Mouse (Mus musculus) hindbrain, embryonic 13.5 days (tissue): ENCODE results near the gene Hs6st3. TPM values are rescaled to one million over a fixed set of nuclear protein-coding genes. Genes with fewer than 3 reads are reported as not detected.

Experiments used
- ATAC-seq: fragments of 200-750 bp; cut with Nextera tagmentation; 2 replicates; pipeline ENCODE4 v1.8.0; 2017; ENCODE audit warnings: moderate TSS enrichment; ENCODE audit not compliant: low FRiP score
- H3K27ac ChIP-seq: fragments of 300-500 bp; sonication (generic); 2 replicates; pipeline ENCODE4 v1.5.1; 2015; ENCODE audit warnings: inconsistent platforms, mild to moderate bottlenecking, moderate library complexity
- H3K27me3 ChIP-seq: fragments of 300-500 bp; sonication (generic); 2 replicates; pipeline ENCODE4 v1.6.1; 2015; ENCODE audit warnings: mild to moderate bottlenecking, inconsistent platforms
- H3K36me3 ChIP-seq: fragments of 300-500 bp; sonication (generic); 2 replicates; pipeline ENCODE4 v1.6.1; 2015; ENCODE audit warnings: mild to moderate bottlenecking, inconsistent platforms
- H3K4me1 ChIP-seq: fragments of 300-500 bp; sonication (generic); replicated peaks from 2 replicates; pipeline ENCODE4 v1.6.1; 2015; ENCODE audit warnings: inconsistent platforms
- H3K4me2 ChIP-seq: fragments of 300-500 bp; sonication (generic); 2 replicates; pipeline ENCODE4 v1.6.1; 2015; ENCODE audit warnings: inconsistent platforms, mild to moderate bottlenecking, moderate library complexity
- H3K4me3 ChIP-seq: fragments of 300-500 bp; sonication (generic); 2 replicates; pipeline ENCODE4 v1.5.1; 2015; ENCODE audit warnings: mild to moderate bottlenecking, inconsistent platforms
- H3K9ac ChIP-seq: fragments of 300-500 bp; sonication (generic); 2 replicates; pipeline ENCODE4 v1.6.1; 2015; ENCODE audit warnings: mild to moderate bottlenecking, inconsistent platforms
- H3K9me3 ChIP-seq: fragments of 300-500 bp; sonication (generic); 2 replicates; pipeline ENCODE4 v1.6.1; 2016; ENCODE audit warnings: inconsistent platforms
- WGBS: fragments of 180-500 bp; shearing (Covaris S2); methylation state at CpG from one replicate; pipeline ENCODE4 v1.1.7; 2015; 5-methylcytosine and 5-hydroxymethylcytosine counted together
- polyA plus RNA-seq: library from polyadenylated mRNA; unstranded; fragments of >200 nt; fragmentation: Nextera tagmentation; extraction: Ambion mirVana; gene quantifications from 2 replicates; pipeline ENCODE4 v1.2.1, GENCODE M21; 2015

Gene Hs6st3
- polyA plus RNA-seq, 1 experiment from 2014 or later: 1.9 TPM

DNA sequence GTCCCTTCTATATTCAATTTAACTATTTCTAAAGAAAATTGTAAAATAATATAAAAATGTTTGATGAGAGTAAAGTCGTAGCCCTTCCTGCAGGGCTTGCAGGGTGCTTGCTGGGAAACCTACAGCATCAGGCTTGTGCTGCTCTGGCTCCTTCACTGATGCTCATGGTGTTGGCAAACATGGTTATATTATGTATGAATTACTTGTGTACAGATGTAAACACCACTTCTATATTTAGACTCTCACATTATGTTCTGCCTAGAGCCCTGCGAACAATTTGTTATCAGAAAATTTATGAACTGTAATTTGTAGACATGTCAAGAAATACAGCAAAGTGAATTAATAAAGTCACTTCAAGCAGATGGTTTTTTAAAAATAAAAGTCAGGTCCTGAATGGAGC, 474.7 kb downstream of the Hs6st3 start:
- Histone ChIP-seq H3K27me3 (no peaks in the 10 kb centered on the region), H3K4me2 (no peak overlapping the region), H3K36me3 (no peaks in the 10 kb centered on the region), H3K27ac (no peak overlapping the region), H3K4me1 (no peaks in the 10 kb centered on the region; the same call in 1 of the 2 replicates), H3K4me3 (no peak overlapping the region), H3K9me3 (no peaks in the 10 kb centered on the region), H3K9ac (no peak overlapping the region)
- WGBS: 91% methylated on average over 2 of the region's 2 CpGs
- no peak for ATAC-seq

DNA sequence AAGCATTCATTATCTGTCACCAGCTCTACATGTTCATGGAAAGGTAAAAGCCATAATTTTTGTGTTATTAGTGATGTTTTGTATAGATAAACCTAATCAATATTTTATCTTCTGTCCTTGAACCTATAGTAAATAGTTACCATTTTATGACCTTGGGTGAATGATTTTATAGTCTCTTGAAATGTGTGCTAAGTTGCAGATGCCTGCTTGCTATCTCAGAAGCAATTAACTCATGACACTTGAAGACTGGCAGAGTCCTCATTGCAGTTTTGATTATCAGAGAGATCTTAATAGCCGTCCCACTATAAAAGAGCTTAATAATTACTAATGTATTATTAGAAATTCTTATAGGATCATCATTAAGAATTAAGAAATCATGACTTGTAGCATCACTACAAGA, 491.0 kb downstream of the Hs6st3 start:
- no peak for ATAC-seq
- 87% methylated on average over 1 of the region's 1 CpGs for WGBS

DNA sequence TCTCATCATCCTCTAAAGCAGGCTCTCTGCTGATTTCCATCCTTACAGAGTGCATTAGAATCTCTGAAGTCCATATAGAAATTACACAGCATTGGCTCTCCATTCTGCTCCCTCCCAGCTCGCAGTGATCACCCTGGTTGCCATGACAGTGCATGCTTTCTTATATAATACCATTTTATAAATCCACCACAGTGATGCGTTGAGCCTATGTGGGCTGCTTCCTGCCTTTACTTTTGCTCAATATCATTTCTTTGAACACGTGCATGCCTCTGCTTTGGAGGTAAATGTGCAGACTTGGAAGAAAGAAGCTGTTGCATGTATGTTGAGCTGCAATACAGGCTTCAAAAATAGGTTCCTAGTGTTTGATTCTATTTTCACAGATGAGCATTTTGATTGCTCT, 494.9 kb downstream of the Hs6st3 start:
- Histone ChIP-seq H3K4me2 (no peak overlapping the region), H3K27ac (no peak overlapping the region), H3K4me3 (no peak overlapping the region), H3K4me1 (no peaks in the 10 kb centered on the region), H3K9me3 (no peaks in the 10 kb centered on the region), H3K9ac (no peak overlapping the region), H3K36me3 (no peaks in the 10 kb centered on the region), H3K27me3 (no peaks in the 10 kb centered on the region)
- ATAC-seq: no peak
- 73% methylated on average over 3 of the region's 3 CpGs for WGBS

More for the DNA sequence above, 491.0 kb downstream of the Hs6st3 start:
- H3K27me3 ChIP-seq: no peaks in the 10 kb centered on the region
- no peak overlapping the region for H3K4me3 ChIP-seq
- H3K9ac ChIP-seq: no peak overlapping the region
- no peak overlapping the region for H3K27ac ChIP-seq
- H3K9me3 ChIP-seq: no peaks in the 10 kb centered on the region
- H3K36me3 ChIP-seq: no peaks in the 10 kb centered on the region
- no peak overlapping the region for H3K4me2 ChIP-seq
- H3K4me1 ChIP-seq: no peaks in the 10 kb centered on the region

DNA sequence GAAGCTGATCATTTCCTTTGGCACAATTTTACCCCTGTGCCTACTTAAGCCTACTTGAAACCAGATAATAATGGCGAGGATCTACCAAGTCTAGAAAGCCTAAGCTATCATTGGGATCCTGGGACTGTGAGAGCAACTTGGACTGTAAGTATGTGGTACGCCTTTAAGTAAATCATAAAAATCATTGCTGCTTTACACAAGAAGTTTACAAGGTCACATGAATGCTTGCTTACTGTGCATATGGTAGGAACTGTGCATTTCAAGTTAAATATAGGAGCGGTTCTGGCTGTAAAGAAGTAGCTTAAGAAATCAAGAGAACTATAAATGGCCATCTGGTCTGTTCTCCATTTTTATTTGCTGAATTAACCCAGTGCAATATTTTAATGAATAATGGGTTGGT, 495.5 kb downstream of the Hs6st3 start:
- no peaks in the 10 kb centered on the region for H3K27me3 ChIP-seq
- no peak for ATAC-seq
- H3K4me2 ChIP-seq: no peak overlapping the region
- no peaks in the 10 kb centered on the region for H3K9me3 ChIP-seq
- no peak overlapping the region for H3K9ac ChIP-seq
- no peaks in the 10 kb centered on the region for H3K36me3 ChIP-seq
- H3K4me1 ChIP-seq: no peaks in the 10 kb centered on the region
- no peak overlapping the region for H3K4me3 ChIP-seq
- H3K27ac ChIP-seq: no peak overlapping the region
- WGBS: 87% methylated on average over 3 of the region's 3 CpGs

DNA sequence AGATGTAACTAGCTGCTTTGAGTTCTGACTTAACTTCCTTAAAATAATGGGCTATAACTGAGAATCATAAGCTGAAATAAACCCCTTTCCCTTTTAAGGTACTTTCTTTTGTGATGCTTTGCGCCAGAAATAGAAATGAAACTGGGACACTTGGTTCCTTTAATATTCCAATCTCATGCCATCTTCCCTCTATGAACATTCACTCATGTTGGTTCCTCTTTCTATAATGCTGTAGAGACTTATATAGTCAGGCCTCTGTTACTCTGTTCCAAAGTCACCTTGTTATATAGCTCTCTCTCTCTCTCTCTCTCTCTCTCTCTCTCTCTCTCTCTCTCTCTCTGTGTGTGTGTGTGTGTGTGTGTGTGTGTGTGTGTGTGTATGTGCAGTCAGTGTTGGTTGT, 504.7 kb downstream of the Hs6st3 start:
- no peak overlapping the region for H3K27ac ChIP-seq
- no peak overlapping the region for H3K4me2 ChIP-seq
- ATAC-seq: no peak
- H3K27me3 ChIP-seq: no peaks in the 10 kb centered on the region
- no peaks in the 10 kb centered on the region for H3K36me3 ChIP-seq
- no peak overlapping the region for H3K9ac ChIP-seq
- H3K4me1 ChIP-seq: no peaks in the 10 kb centered on the region
- 100% methylated on average over 1 of the region's 1 CpGs for WGBS
- H3K9me3 ChIP-seq: no peaks in the 10 kb centered on the region
- no peak overlapping the region for H3K4me3 ChIP-seq

DNA sequence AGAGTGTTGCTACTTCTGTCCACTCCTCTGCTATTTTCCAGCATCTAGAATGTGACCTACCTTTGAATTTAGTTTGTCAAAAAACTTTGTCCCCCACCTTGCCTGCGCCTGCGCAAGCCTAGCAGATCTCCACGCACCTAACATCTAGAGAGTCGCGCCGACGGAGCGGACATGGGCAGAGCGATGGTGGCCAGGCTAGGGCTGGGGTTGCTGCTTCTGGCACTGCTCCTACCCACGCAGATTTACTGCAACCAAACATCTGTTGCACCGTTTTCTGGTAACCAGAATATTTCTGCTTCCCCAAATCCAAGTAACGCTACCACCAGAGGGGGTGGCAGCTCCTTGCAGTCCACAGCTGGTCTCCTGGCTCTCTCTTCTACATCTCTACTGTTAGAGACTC, 505.7 kb downstream of the Hs6st3 start:
- WGBS: 93% methylated on average over 12 of the region's 12 CpGs
- H3K4me1 ChIP-seq: no peaks in the 10 kb centered on the region
- H3K4me3 ChIP-seq: no peak overlapping the region
- H3K36me3 ChIP-seq: no peaks in the 10 kb centered on the region
- H3K27ac ChIP-seq: no peak overlapping the region
- H3K9ac ChIP-seq: no peak overlapping the region
- no peaks in the 10 kb centered on the region for H3K9me3 ChIP-seq
- no peak for ATAC-seq
- no peak overlapping the region for H3K4me2 ChIP-seq
- H3K27me3 ChIP-seq: no peaks in the 10 kb centered on the region

DNA sequence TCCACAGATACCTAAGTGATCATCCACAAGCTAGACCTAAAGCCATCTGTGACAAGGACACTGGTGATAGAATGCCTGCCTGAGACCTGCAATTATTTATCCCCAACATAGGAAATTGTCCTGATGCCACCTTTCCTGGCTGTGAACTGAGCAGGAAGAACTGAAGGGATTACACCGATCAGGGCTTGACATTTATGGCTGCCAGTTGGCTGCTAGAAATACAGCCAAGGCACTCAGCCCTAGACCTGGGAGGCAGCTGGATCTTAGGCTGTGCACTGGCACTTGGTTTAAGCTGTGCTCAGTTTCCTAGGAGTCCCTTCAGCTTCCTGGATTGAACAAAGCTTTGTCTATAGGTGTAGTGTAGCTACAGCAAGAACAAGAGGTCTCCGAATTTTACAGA, 518.8 kb downstream of the Hs6st3 start:
- Histone ChIP-seq H3K36me3 (no peaks in the 10 kb centered on the region), H3K4me1 (no peaks in the 10 kb centered on the region), H3K27ac (no peak overlapping the region), H3K27me3 (no peaks in the 10 kb centered on the region), H3K4me2 (no peak overlapping the region), H3K9me3 (no peaks in the 10 kb centered on the region), H3K9ac (no peak overlapping the region), H3K4me3 (no peak overlapping the region)
- ATAC-seq: no peak
- WGBS: 92% methylated on average over 2 of the region's 2 CpGs

DNA sequence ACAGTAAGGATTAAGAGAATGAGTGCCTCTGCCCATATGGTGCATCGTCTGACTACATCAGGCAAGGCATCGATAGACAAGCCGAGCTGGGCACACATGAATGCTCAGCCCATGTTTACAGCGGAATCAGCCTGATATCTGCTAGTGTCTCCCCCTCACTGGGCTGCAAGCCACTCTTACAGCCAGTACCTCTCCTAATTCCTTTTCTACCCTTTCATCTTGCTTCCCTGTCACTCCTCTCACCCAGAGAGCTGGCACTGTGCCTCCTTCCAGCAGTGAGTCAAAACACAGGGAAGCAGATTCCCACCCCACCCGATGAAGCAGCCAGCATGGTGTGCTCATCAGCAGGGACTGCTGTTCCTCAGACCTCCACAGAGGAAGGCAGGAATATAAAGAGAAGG, 527.6 kb downstream of the Hs6st3 start:
- 74% methylated on average over 5 of the region's 5 CpGs for WGBS
- Histone ChIP-seq H3K4me3 (no peak overlapping the region), H3K4me2 (no peak overlapping the region), H3K27me3 (no peaks in the 10 kb centered on the region), H3K4me1 (0 out of 2 replicates have a peak, but pooled peaks cover 4% of the 10 kb centered on the region), H3K9ac (no peak overlapping the region), H3K27ac (0 out of 2 replicates have a peak overlapping the region, but pooled peaks have one; percentile 14), H3K9me3 (no peaks in the 10 kb centered on the region), H3K36me3 (no peaks in the 10 kb centered on the region)
- peak; percentile 71 for ATAC-seq

DNA sequence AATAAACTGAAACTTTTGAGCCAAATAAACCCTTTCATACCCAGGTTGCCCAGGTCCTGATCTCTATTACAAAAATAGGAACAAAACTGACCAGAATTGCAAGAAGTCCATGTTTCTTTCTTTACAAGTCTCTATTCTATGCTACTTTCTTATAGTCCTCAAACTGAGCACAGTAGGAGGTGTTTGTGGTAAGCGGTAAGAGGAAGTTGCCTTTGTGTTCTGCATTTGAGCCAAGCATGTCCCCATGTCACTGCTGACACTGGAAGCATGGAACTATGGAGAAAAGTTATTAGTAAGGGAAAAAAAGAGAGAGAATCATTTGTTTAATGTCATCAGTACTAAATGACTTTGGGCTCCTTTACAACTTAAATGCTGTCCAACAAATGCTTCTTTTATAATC, 529.3 kb downstream of the Hs6st3 start:
- H3K4me2 ChIP-seq: no peak overlapping the region
- no peaks in the 10 kb centered on the region for H3K9me3 ChIP-seq
- no peak overlapping the region for H3K9ac ChIP-seq
- H3K27ac ChIP-seq: no peak overlapping the region
- 0 out of 2 replicates have a peak, but pooled peaks cover 4% of the 10 kb centered on the region for H3K4me1 ChIP-seq
- no peaks in the 10 kb centered on the region for H3K27me3 ChIP-seq
- 80% methylated on average over 1 of the region's 1 CpGs for WGBS
- no peaks in the 10 kb centered on the region for H3K36me3 ChIP-seq
- H3K4me3 ChIP-seq: no peak overlapping the region
- ATAC-seq: no peak

DNA sequence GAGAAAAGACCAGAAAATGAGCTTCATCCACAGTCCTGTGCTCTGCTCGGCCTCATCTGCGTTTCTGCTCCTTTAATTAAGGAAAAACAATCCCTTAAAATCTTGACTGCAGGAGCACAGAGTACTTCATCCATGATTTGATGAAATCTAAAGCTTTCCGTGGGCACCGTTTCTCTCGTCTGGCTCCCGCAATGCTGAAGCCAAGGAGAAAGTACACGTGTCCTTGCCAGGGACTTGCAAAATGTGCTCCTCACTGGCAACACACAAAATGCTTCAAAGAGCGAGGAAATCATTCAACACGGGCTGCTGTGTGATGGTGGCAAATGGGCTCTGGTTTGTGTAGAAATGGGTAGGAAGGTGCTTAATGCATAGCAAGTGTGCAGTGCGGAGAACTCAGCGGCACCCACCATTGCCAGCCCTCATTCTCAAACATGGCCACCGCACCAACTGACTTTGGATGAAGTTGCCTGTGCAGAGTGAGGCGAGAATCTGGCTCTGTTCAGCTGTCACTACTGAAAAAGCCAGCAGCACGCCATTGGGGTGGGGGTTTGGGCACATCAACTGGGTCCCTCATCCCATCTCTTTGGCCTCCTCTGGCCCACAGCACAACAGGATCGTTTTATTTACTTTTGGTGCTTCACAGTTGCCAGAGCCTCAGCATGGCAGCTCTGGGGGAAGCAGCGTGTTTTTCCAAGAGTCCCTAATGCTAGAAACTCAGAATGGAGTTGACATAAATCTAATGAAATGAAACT, 532.9 kb downstream of the Hs6st3 start:
- H3K4me1 ChIP-seq: 0 out of 2 replicates have a peak, but pooled peaks cover under 1% of the 10 kb centered on the region
- WGBS: 90% methylated on average over 16 of the region's 16 CpGs
- H3K27me3 ChIP-seq: no peaks in the 10 kb centered on the region
- no peaks in the 10 kb centered on the region for H3K9me3 ChIP-seq
- H3K4me3 ChIP-seq: no peak overlapping the region
- H3K36me3 ChIP-seq: no peaks in the 10 kb centered on the region
- H3K4me2 ChIP-seq: no peak overlapping the region
- H3K9ac ChIP-seq: no peak overlapping the region
- ATAC-seq: no peak
- no peak overlapping the region for H3K27ac ChIP-seq

DNA sequence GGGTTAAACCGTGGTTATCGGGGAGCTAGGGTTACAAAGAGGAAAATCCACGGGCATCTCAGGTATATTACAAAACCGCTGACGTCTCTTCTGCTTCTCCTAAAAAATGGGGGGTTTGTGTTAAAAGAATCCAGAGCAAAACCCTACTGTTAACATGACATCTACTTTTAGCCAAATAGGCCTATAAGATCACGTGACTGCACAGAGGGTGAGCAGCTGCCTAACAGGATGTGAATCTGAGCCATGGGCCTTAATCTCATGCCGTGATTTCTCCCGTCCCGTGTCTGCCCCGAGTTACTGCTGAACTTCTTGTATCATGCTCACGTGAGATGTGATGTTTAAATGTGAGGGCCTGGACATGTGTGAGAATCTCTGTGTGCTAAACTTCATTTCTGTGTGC, 540.4 kb downstream of the Hs6st3 start:
- no peaks in the 10 kb centered on the region for H3K4me1 ChIP-seq

DNA sequence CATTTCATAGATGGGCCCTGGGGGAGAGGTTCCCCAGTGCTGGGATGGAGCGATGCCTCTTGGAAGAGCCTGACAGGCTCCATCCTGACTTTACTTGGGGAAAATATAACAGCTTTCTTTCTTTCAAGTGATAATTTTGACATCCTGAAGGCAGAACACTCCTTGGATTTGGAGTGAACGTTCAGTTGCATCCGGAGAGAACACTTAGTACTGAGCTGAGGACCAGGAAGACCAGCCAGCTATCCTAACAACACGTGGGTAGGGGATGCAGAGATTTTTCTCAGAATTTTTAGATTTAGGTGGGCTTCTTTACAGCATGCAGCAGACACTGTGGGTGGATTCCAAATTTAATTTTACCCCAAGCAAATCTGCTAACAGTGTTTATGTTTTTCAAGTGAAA, 541.9 kb downstream of the Hs6st3 start:
- WGBS: 84% methylated on average over 4 of the region's 4 CpGs
- no peak for ATAC-seq
- H3K9me3 ChIP-seq: no peaks in the 10 kb centered on the region

More for the DNA sequence above, 540.4 kb downstream of the Hs6st3 start:
- Histone ChIP-seq H3K27ac (no peak overlapping the region), H3K9ac (no peak overlapping the region), H3K36me3 (no peaks in the 10 kb centered on the region), H3K4me3 (no peak overlapping the region), H3K27me3 (no peaks in the 10 kb centered on the region), H3K4me2 (no peak overlapping the region), H3K9me3 (no peaks in the 10 kb centered on the region)
- ATAC-seq: no peak
- 94% methylated on average over 11 of the region's 11 CpGs for WGBS

DNA sequence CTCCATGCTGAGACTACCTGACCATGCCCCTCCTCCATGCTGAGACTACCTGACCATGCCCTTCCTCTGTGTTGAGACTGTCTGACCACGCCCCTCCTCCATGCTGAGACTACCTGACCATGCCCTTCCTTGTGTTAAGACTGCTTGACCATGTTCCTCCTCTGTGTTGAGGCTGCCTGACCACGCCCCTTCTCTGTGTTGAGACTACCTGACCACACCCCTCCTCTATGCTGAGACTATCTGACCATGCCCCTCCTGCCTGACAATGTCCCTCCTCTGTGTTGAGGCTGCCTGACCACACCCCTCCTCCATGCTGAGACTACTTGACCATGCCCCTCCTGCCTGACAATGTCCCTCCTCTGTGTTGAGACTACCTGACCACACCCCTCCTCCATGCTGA, 549.7 kb downstream of the Hs6st3 start:
- Histone ChIP-seq H3K27ac (no peak overlapping the region), H3K36me3 (no peaks in the 10 kb centered on the region), H3K9me3 (no peaks in the 10 kb centered on the region), H3K4me2 (no peak overlapping the region), H3K27me3 (no peaks in the 10 kb centered on the region), H3K9ac (no peak overlapping the region), H3K4me1 (no peaks in the 10 kb centered on the region), H3K4me3 (no peak overlapping the region)
- no peak for ATAC-seq
- 91% methylated on average over 2 of the region's 2 CpGs for WGBS

More for the DNA sequence above, 541.9 kb downstream of the Hs6st3 start:
- Histone ChIP-seq H3K27me3 (no peaks in the 10 kb centered on the region), H3K9ac (no peak overlapping the region), H3K27ac (no peak overlapping the region), H3K4me2 (no peak overlapping the region), H3K4me3 (no peak overlapping the region), H3K36me3 (no peaks in the 10 kb centered on the region), H3K4me1 (no peaks in the 10 kb centered on the region)
